Mouse (Mus musculus): Measurements from ENCODE around the gene Zfp663. TPM values are rescaled to one million over a fixed set of nuclear protein-coding genes. Genes with fewer than 3 reads are reported as not detected.
A peak's percentile ranks its signal among the peaks of the same experiment; 100 is the strongest.

Zfp663 gene
- polyA plus RNA-seq, 1 experiment from 2014 or later = 9.1 TPM

GRCm38 (mm10) chr2:165318941-165319340, 49.6 kb downstream of the Zfp663 start:
- ATAC-seq (no peak), DNase-seq (ENCODE audit: low spot score) (no peak)
- Histone ChIP-seq H3K27ac (ENCODE audit: low read depth, low read length) (no peak overlapping the region), H3K9ac (ENCODE audit: low read length) (no peak overlapping the region), H3K4me2 (ENCODE audit: low read length) (no peak overlapping the region), H3K27me3 (replicated peaks; ENCODE audit: control insufficient read depth, insufficient read depth, low read length) (no peaks in the 10 kb centered on the region), H3K4me1 (ENCODE audit: control insufficient read depth, insufficient read depth, low read length) (peaks cover 33% of the 10 kb centered on the region), H3K4me3 (ENCODE audit: low read depth, low read length) (no peak overlapping the region), H3K9me3 (replicated peaks; ENCODE audit: control insufficient read depth, low read length) (no peaks in the 10 kb centered on the region), H3K36me3 (ENCODE audit: control insufficient read depth, insufficient read depth, low read length) (peaks cover 18% of the 10 kb centered on the region)
- 92% methylated on average over 7 of the region's 7 CpGs for WGBS

DNA sequence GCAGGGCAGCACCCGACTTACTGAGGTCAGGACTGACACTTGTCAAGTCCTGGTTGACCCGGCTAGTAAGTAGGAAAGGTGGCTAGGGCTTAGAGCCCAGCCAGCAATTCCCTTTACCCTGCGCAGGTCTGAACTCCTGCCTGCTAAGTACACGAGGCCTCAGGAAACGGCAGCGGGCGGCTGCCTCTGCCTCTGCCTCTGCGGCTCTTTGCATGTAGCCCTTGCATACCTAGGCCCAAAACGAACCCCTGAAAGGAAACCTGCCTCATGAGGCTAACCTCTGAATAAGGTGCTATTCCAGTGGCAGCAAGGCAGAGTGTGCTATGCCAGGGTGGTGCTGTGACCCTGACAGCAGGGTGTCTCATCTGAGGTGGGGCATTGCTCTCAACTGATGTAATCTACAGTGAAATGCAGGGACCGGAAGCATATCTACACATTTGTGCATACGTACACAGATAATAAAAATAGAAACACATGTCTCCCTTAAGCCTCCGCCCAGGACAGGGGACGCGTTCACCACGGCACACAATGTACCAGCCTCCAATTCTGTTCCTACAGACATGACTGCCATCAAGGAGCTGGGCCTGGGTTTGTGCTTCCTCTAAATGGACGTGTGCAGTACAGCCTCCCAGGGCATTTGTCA, 50.8 kb downstream of the Zfp663 start:
- peaks cover 29% of the 10 kb centered on the region for H3K4me1 ChIP-seq (ENCODE audit: control insufficient read depth, insufficient read depth, low read length)
- DNase-seq (ENCODE audit: low spot score) = no peak
- H3K27ac ChIP-seq (ENCODE audit: low read depth, low read length) = peak overlapping the region; percentile 81
- no peaks in the 10 kb centered on the region for H3K27me3 ChIP-seq (replicated peaks; ENCODE audit: control insufficient read depth, insufficient read depth, low read length)
- peak overlapping the region; percentile 32; the same call in 1 of the 2 replicates for H3K9ac ChIP-seq (ENCODE audit: low read length)
- ATAC-seq = no peak
- no peaks in the 10 kb centered on the region for H3K9me3 ChIP-seq (replicated peaks; ENCODE audit: control insufficient read depth, low read length)
- peaks cover 28% of the 10 kb centered on the region for H3K36me3 ChIP-seq (ENCODE audit: control insufficient read depth, insufficient read depth, low read length)
- H3K4me3 ChIP-seq (ENCODE audit: low read depth, low read length) = no peak overlapping the region
- WGBS = 54% methylated on average over 16 of the region's 16 CpGs
- H3K4me2 ChIP-seq (ENCODE audit: low read length) = peak overlapping the region; percentile 18; the same call in 1 of the 2 replicates

DNA sequence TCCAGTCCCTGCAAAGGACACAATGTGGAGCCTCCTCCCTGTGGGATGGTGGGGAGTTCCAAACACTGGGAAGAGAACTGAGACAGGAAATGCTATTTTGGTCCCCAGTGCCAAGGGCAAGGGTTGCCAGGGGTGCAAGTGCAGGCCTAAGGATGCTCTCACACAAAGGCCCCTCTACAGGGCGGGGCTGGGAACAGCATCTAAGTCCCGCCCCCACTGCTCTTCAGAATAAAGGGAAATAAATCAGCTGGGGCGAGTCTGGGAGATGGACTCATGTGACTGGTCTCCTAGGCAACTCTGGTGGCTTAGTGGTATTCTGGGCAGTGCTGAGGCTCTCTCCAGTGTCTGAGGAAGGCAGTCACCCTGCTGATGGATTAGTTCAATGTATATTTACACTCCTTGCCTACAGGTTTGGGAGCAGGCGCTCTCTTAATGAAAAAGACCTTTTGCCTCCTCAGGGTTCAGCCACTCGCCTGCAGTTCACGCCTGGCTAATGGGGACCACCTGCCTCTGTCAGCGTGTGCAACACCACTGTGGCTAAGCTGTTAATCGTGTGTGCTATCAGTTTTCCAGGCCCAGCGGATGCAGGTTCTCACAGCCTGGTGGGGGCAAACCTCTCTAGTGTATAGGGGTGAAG, 51.6 kb downstream of the Zfp663 start:
- Histone ChIP-seq H3K4me3 (ENCODE audit: low read depth, low read length) (no peak overlapping the region), H3K9ac (ENCODE audit: low read length) (peak overlapping the region; percentile 49; the same call in 1 of the 2 replicates), H3K4me1 (ENCODE audit: control insufficient read depth, insufficient read depth, low read length) (peaks cover 31% of the 10 kb centered on the region), H3K9me3 (replicated peaks; ENCODE audit: control insufficient read depth, low read length) (no peaks in the 10 kb centered on the region), H3K27me3 (replicated peaks; ENCODE audit: control insufficient read depth, insufficient read depth, low read length) (no peaks in the 10 kb centered on the region), H3K36me3 (ENCODE audit: control insufficient read depth, insufficient read depth, low read length) (peaks cover 35% of the 10 kb centered on the region), H3K27ac (ENCODE audit: low read depth, low read length) (peak overlapping the region; percentile 81), H3K4me2 (ENCODE audit: low read length) (peak overlapping the region; percentile 18)
- ATAC-seq = peak; percentile 90
- 4% methylated on average over 9 of the region's 9 CpGs for WGBS
- DNase-seq (ENCODE audit: low spot score) = peak; percentile 94

GRCm38 (mm10) chr2:165316204-165316603, 52.3 kb downstream of the Zfp663 start:
- DNase-seq (ENCODE audit: low spot score) (peak; percentile 22), ATAC-seq (peak; percentile 0; the same call in 1 of the 2 replicates)
- WGBS = 61% methylated on average over 10 of the region's 10 CpGs
- H3K9ac ChIP-seq (ENCODE audit: low read length) = peak overlapping the region; percentile 49
- H3K27me3 ChIP-seq (replicated peaks; ENCODE audit: control insufficient read depth, insufficient read depth, low read length) = no peaks in the 10 kb centered on the region
- peak overlapping the region; percentile 6; the same call in 1 of the 2 replicates for H3K4me2 ChIP-seq (ENCODE audit: low read length)
- H3K36me3 ChIP-seq (ENCODE audit: control insufficient read depth, insufficient read depth, low read length) = peaks cover 39% of the 10 kb centered on the region
- H3K9me3 ChIP-seq (replicated peaks; ENCODE audit: control insufficient read depth, low read length) = no peaks in the 10 kb centered on the region
- peak overlapping the region; percentile 81 for H3K27ac ChIP-seq (ENCODE audit: low read depth, low read length)
- H3K4me3 ChIP-seq (ENCODE audit: low read depth, low read length) = no peak overlapping the region
- H3K4me1 ChIP-seq (ENCODE audit: control insufficient read depth, insufficient read depth, low read length) = peaks cover 37% of the 10 kb centered on the region

DNA sequence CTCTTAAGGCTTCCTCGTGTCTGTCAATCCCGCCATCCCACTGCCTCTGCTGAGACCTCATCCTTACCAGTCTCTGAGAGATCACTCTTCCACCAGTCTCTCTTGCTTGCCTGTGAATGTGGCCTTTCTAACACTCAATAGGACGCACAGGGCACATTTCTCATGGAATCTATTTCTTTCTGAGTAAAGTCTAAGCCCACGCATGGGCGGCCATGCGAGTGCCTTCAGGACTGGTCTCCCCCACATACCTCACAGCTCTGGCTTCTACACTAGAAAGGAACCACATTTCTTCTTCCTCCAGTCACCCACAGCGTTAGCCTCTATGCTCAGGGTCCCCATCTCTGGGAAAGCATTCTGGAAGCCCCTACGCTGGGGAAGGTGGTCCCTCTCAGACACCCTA, 54.3 kb downstream of the Zfp663 start:
- Histone ChIP-seq H3K4me2 (ENCODE audit: low read length) (no peak overlapping the region), H3K27ac (ENCODE audit: low read depth, low read length) (no peak overlapping the region), H3K27me3 (replicated peaks; ENCODE audit: control insufficient read depth, insufficient read depth, low read length) (no peaks in the 10 kb centered on the region), H3K4me3 (ENCODE audit: low read depth, low read length) (no peak overlapping the region), H3K9ac (ENCODE audit: low read length) (no peak overlapping the region), H3K9me3 (replicated peaks; ENCODE audit: control insufficient read depth, low read length) (no peaks in the 10 kb centered on the region), H3K36me3 (ENCODE audit: control insufficient read depth, insufficient read depth, low read length) (peaks cover 50% of the 10 kb centered on the region), H3K4me1 (ENCODE audit: control insufficient read depth, insufficient read depth, low read length) (peaks cover 43% of the 10 kb centered on the region)
- ATAC-seq (no peak), DNase-seq (ENCODE audit: low spot score) (no peak)
- WGBS = 83% methylated on average over 8 of the region's 8 CpGs

DNA sequence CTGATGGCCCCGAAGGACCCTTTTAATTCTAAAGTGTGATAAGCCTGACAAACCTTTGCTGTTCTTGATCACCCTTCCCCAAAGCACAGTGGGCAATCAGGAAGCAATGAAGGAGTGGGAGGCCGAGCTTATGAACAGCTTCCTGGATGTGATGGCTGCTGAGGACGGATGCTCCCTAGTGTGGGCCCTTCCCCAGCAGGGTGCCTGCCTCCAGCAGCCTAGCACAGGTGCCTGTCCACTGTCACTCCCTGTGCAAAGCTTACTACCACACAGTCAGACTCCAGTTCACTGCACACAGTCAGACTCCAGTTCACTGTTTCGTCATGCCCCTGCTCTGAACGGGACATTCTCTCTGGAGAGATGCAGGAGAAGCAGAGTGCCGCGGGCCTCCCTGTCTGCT, 56.1 kb downstream of the Zfp663 start:
- ATAC-seq (no peak), DNase-seq (ENCODE audit: low spot score) (no peak)
- no peak overlapping the region for H3K4me2 ChIP-seq (ENCODE audit: low read length)
- 67% methylated on average over 7 of the region's 7 CpGs for WGBS
- no peak overlapping the region for H3K27ac ChIP-seq (ENCODE audit: low read depth, low read length)
- no peaks in the 10 kb centered on the region for H3K9me3 ChIP-seq (replicated peaks; ENCODE audit: control insufficient read depth, low read length)
- H3K36me3 ChIP-seq (ENCODE audit: control insufficient read depth, insufficient read depth, low read length) = peaks cover 62% of the 10 kb centered on the region
- peaks cover 34% of the 10 kb centered on the region for H3K4me1 ChIP-seq (ENCODE audit: control insufficient read depth, insufficient read depth, low read length)
- H3K9ac ChIP-seq (ENCODE audit: low read length) = no peak overlapping the region
- H3K4me3 ChIP-seq (ENCODE audit: low read depth, low read length) = no peak overlapping the region
- H3K27me3 ChIP-seq (replicated peaks; ENCODE audit: control insufficient read depth, insufficient read depth, low read length) = no peaks in the 10 kb centered on the region

GRCm38 (mm10) chr2:165311577-165311976, 57.0 kb downstream of the Zfp663 start:
- no peak overlapping the region for H3K4me2 ChIP-seq (ENCODE audit: low read length)
- ATAC-seq (peak; percentile 63), DNase-seq (ENCODE audit: low spot score) (peak; percentile 87)
- H3K27me3 ChIP-seq (replicated peaks; ENCODE audit: control insufficient read depth, insufficient read depth, low read length) = no peaks in the 10 kb centered on the region
- no peak overlapping the region for H3K9ac ChIP-seq (ENCODE audit: low read length)
- peaks cover 70% of the 10 kb centered on the region for H3K36me3 ChIP-seq (ENCODE audit: control insufficient read depth, insufficient read depth, low read length)
- 24% methylated on average over 12 of the region's 12 CpGs for WGBS
- H3K4me3 ChIP-seq (ENCODE audit: low read depth, low read length) = no peak overlapping the region
- H3K4me1 ChIP-seq (ENCODE audit: control insufficient read depth, insufficient read depth, low read length) = peaks cover 28% of the 10 kb centered on the region
- H3K27ac ChIP-seq (ENCODE audit: low read depth, low read length) = 0 out of 2 replicates have a peak overlapping the region, but pooled peaks have one; percentile 9
- H3K9me3 ChIP-seq (replicated peaks; ENCODE audit: control insufficient read depth, low read length) = no peaks in the 10 kb centered on the region

- Histone ChIP-seq H3K4me2 (ENCODE audit: low read length) (no peak overlapping the region), H3K36me3 (ENCODE audit: control insufficient read depth, insufficient read depth, low read length) (peaks cover 73% of the 10 kb centered on the region), H3K4me3 (ENCODE audit: low read depth, low read length) (no peak overlapping the region), H3K9ac (ENCODE audit: low read length) (peak overlapping the region; percentile 4; the same call in 1 of the 2 replicates), H3K9me3 (replicated peaks; ENCODE audit: control insufficient read depth, low read length) (no peaks in the 10 kb centered on the region), H3K27ac (ENCODE audit: low read depth, low read length) (no peak overlapping the region), H3K27me3 (replicated peaks; ENCODE audit: control insufficient read depth, insufficient read depth, low read length) (no peaks in the 10 kb centered on the region), H3K4me1 (ENCODE audit: control insufficient read depth, insufficient read depth, low read length) (peaks cover 21% of the 10 kb centered on the region)
- peak; percentile 49 for DNase-seq (ENCODE audit: low spot score)
- ATAC-seq = peak; percentile 35; the same call in 1 of the 2 replicates
- 22% methylated on average over 13 of the region's 13 CpGs for WGBS
Measured at GRCm38 (mm10) chr2:165310818-165311425, 57.6 kb downstream of the Zfp663 start.

Data from forebrain, embryonic 14.5 days (tissue).